Mouse (Mus musculus): Measurements from ENCODE around the gene Glod4. TPM values are rescaled to one million over a fixed set of nuclear protein-coding genes. Genes with fewer than 3 reads are reported as not detected.

Gene Glod4
- total RNA-seq, 2 experiments from 2014 or later, result 85.0 to 87.2 TPM

- peak; percentile 68 to 72 for DNase-seq
Observed at GRCm38 (mm10) chr11:76085898-76086591, 157.5 kb downstream of the Glod4 start.

- no peak for DNase-seq
Observed at GRCm38 (mm10) chr11:76084943-76085342, 158.6 kb downstream of the Glod4 start.

- no peak for DNase-seq
Observed at GRCm38 (mm10) chr11:76083941-76084367, 159.6 kb downstream of the Glod4 start.

GRCm38 (mm10) chr11:76081048-76081640 lies 162.4 kb downstream of the Glod4 start:
- peak; percentile 17 to 47 for DNase-seq

GRCm38 (mm10) chr11:76080293-76080692 lies 163.2 kb downstream of the Glod4 start:
- peak in 1 of 2 experiments; percentile 43 for DNase-seq

GRCm38 (mm10) chr11:76077341-76077740 lies 166.2 kb downstream of the Glod4 start:
- DNase-seq, result peak; percentile 37 to 63

- DNase-seq, result no peak
Observed at GRCm38 (mm10) chr11:76074296-76075093, 169.0 kb downstream of the Glod4 start.

Other genes starting within 250 kb of the Glod4 start
- gene 1700016K19Rik, start 243.8 kb downstream of the Glod4 start, total RNA-seq (2021), result not detected
- gene Rflnb, start 215.9 kb downstream of the Glod4 start, total RNA-seq (2021), result 10 to 100 TPM; 19.6 to 28.8 TPM
- gene Vps53, start 64.1 kb downstream of the Glod4 start, total RNA-seq (2021), result 10 to 100 TPM; 49.2 to 54.2 TPM
- gene Fam57a, start 64.1 kb downstream of the Glod4 start, total RNA-seq (2021), result 1 to 10 TPM; 4.8 to 4.9 TPM
- not detected for gene Dbil5, start 26.1 kb downstream of the Glod4 start, total RNA-seq (2021)
- gene Gemin4, start 26.1 kb downstream of the Glod4 start, total RNA-seq (2021), result 1 to 10 TPM; 8.0 to 8.9 TPM
- gene Mrm3, start within 50 bp of the Glod4 start, total RNA-seq (2021), result 10 to 100 TPM; 18.8 to 21.4 TPM
- 10 to 100 TPM; 28.3 to 29.7 TPM for gene Nxn, start 155.4 kb upstream of the Glod4 start, total RNA-seq (2021)
- 10 to 100 TPM; 45.9 to 48.6 TPM for gene Timm22, start 163.2 kb upstream of the Glod4 start, total RNA-seq (2021)

Data from adrenal gland, postnatal 36 days (tissue).